Mouse (Mus musculus) kidney, embryonic 14.5 days (tissue): Measurements from ENCODE around the gene Zfp628. TPM values are rescaled to one million over a fixed set of nuclear protein-coding genes. Genes with fewer than 3 reads are reported as not detected.
"Not testable (repeated sequence)": the region's sequence is repeated elsewhere in the genome, so short reads cannot be mapped to it uniquely, and the experiment has no call there.

Experiments
- ATAC-seq: fragments of 200-750 bp; cut with Nextera tagmentation; 2 replicates; pipeline ENCODE4 v1.8.0; 2017; ENCODE audit warnings: moderate number of reproducible peaks, mild to moderate bottlenecking, moderate TSS enrichment, moderate library complexity; ENCODE audit not compliant: low FRiP score, low TSS enrichment
- H3K27ac ChIP-seq: fragments of 300-500 bp; sonication (generic); 2 replicates; pipeline ENCODE4 v1.5.1; 2014; ENCODE audit warnings: low read depth, mild to moderate bottlenecking, low read length, moderate library complexity, mixed read lengths
- H3K27me3 ChIP-seq: fragments of 300-500 bp; sonication (generic); 2 replicates; pipeline ENCODE4 v1.6.1; 2014; ENCODE audit warnings: mild to moderate bottlenecking, low read length; ENCODE audit not compliant: control insufficient read depth, insufficient read depth
- H3K36me3 ChIP-seq: fragments of 300-500 bp; sonication (generic); 2 replicates; pipeline ENCODE4 v1.6.1; 2014; ENCODE audit warnings: low read length, mixed read lengths; ENCODE audit not compliant: control insufficient read depth, insufficient read depth
- H3K4me1 ChIP-seq: fragments of 300-500 bp; sonication (generic); 2 replicates; pipeline ENCODE4 v1.6.1; 2014; ENCODE audit warnings: low read length, mixed read lengths; ENCODE audit not compliant: control insufficient read depth, insufficient read depth
- H3K4me2 ChIP-seq: fragments of 300-500 bp; sonication (generic); replicated peaks from 2 replicates; pipeline ENCODE4 v1.6.1; 2014; ENCODE audit warnings: low read depth, mild to moderate bottlenecking, low read length
- H3K4me3 ChIP-seq: fragments of 300-500 bp; sonication (generic); 2 replicates; pipeline ENCODE4 v1.5.1; 2014; ENCODE audit warnings: mild to moderate bottlenecking, low read length
- H3K9ac ChIP-seq: fragments of 300-500 bp; sonication (generic); 2 replicates; pipeline ENCODE4 v1.6.1; 2014; ENCODE audit warnings: low read depth, mild to moderate bottlenecking, low read length, moderate library complexity
- H3K9me3 ChIP-seq: fragments of 300-500 bp; sonication (generic); 2 replicates; pipeline ENCODE4 v1.6.1; 2016; ENCODE audit warnings: low read length; ENCODE audit not compliant: control insufficient read depth
- WGBS: fragments of 180-500 bp; shearing (Covaris S2); extraction: QIAGEN DNeasy Blood & Tissue Kit; methylation state at CpG from one replicate; pipeline ENCODE4 v1.1.7; 2014; 5-methylcytosine and 5-hydroxymethylcytosine counted together
- polyA plus RNA-seq: library from polyadenylated mRNA; unstranded; fragments of >200 nt; fragmentation: Nextera tagmentation; extraction: Ambion mirVana; gene quantifications from 2 replicates; pipeline ENCODE4 v1.2.1, GENCODE M21; 2014

The Zfp628 gene
- polyA plus RNA-seq: 4.5 and 5.2 TPM in 2 replicates

DNA sequence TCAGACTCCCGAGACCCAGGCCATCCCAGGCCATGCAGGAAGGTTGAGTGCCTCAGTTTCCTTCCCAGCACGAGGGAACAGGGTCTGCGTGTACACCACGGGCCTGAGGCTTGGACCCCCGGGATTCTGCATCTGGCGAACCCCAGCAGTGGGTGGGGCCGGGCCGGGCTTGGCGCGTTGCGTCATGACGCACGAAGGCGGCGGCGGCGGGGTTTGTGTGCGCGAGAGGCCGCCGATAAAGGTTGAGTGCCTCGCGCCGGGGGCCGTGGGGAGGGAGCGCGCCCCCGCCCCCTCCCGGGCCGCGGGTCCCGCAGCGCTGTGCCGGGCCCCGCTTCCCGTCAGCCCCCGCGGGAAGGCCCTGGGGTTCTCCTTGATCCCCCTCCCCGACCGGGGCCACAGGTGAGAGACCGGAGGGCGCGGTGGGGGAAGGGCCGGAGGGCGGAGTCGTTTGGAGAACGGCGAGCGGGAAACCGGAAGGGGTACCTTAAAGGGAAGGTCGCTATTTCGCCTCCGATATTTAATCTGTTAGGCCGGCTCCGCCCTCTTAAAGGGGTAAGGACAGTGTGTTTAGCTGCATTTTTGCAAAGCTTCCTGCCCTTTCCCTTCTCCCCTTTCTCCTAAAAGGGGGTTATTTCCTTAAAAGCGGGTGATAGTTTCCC is at the start of gene Zfp628:
Zfp628 (plus strand) TSS at position 211 of the 659 bp plus-strand sequence.
- Histone ChIP-seq H3K27ac (peak within 1 kb of the TSS; percentile 98), H3K4me1 (peaks cover 17% of the 10 kb centered on the region), H3K4me3 (peak within 1 kb of the TSS; percentile 60), H3K4me2 (peak within 1 kb of the TSS; percentile 70), H3K9me3 (no peaks in the 10 kb centered on the region), H3K9ac (peak within 1 kb of the TSS; percentile 95), H3K36me3 (peaks cover 23% of the 10 kb centered on the region), H3K27me3 (no peaks in the 10 kb centered on the region)
- under 1% methylated on average over 53 of the region's 56 CpGs for WGBS
- ATAC-seq: peak; percentile 86

DNA sequence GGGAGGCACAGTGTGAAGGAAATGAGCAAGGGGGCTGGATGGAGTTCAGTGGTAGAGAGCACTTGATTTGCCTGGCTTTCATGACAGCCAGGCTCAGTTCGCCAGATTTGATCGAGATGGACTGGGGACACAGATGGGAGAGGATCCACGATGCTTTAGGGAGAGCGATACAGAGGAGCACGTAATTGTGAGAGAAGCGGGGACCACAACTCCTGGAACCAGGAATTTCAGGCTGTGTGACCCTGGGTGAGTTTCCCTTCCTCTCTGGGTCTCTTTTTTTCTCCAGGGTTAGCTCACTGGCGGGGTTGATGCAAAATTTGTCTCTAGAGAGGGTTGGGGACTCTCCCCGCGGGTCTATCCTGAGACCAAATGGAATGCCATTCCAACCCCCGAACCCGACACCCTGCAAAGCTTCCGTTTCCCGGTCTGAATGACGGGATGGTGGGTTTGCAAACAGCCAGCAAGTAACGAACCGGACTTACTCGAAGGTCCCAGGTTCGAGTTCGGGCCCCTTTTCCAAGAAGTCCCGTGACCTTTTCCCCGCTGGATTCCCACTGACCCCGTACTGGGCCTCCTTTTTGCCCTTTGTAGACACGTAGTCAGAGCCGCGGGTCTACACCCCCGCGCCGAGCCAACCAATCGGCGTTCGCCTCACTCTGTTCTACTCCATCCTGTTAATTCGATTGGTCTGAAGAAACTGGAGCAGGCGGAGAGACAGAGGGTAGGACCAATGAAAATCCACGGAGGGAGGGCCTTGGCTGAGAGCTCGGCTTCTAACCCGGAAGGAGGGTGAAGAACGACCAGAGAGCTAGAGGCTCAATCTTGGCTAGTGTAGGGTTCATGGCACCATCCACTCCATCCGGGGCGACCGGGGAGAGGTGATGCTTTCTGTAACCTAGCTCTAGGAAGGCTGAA is 49.2 kb upstream of the Zfp628 start:
- Histone ChIP-seq H3K4me3 (peak overlapping the region; percentile 50), H3K4me1 (no peaks in the 10 kb centered on the region), H3K9me3 (no peaks in the 10 kb centered on the region), H3K27me3 (no peaks in the 10 kb centered on the region), H3K36me3 (no peaks in the 10 kb centered on the region), H3K27ac (no peak overlapping the region; the same call in 1 of the 2 replicates), H3K4me2 (peak overlapping the region; percentile 46), H3K9ac (peak overlapping the region; percentile 58)
- WGBS: 6% methylated on average over 40 of the region's 40 CpGs
- peak; percentile 100 for ATAC-seq

DNA sequence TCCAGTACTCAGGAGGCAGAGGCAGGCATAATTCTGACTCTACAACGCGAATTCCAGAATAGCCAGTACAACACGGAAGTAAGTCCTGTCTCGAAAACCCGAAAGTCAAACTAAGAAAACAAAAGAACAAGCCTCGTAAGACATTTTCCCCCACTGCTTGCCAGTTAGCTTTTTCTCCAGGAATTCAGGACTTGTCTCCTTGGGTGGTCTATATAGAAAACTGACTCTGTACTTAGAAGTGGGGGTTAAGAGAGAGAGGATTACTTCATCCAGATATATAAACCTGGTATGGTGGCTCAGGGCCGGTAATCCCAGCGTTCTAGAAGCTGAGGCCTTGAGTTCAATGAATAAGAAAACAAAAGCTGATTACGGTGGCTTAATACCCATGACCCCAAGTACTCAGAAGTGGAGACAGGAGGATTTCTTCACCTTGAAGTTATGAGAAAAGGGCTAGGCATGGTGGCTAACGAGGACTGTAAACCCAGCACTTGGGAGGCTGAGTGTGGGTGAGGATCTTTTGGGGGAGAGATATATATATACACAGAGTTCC is 48.3 kb upstream of the Zfp628 start:
- Histone ChIP-seq H3K4me3 (peak overlapping the region; percentile 50), H3K27me3 (no peaks in the 10 kb centered on the region), H3K4me1 (no peaks in the 10 kb centered on the region), H3K4me2 (peak overlapping the region; percentile 41), H3K9me3 (no peaks in the 10 kb centered on the region), H3K36me3 (no peaks in the 10 kb centered on the region), H3K9ac (peak overlapping the region; percentile 51; the same call in 1 of the 2 replicates), H3K27ac (no peak overlapping the region; the same call in 1 of the 2 replicates)
- ATAC-seq: no peak
- 50% methylated on average over 10 of the region's 10 CpGs for WGBS

DNA sequence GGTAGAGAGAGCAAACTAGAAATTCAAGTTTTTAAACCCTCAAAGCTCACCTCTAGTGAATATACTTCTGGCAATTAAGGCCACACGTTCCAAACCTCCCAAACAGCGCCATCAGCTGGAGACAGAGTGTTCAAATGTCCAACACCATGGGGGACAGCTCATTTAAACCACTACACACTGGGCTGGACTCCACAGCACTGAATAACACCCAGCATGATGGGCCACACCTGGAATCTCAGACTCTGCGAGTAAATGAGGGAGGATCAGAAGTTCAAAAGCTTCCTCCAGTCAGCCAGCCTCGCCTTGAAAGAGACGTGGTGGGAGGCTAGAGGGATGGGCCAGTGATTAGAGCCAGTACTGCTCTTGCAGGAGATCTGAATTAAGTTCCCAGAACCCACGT is 44.9 kb upstream of the Zfp628 start, which contains the start of gene Isoc2b:
Isoc2b (minus strand) TSS at position 126 of the 400 bp plus-strand sequence.
- H3K36me3 ChIP-seq: no peaks in the 10 kb centered on the region
- H3K4me2 ChIP-seq: no peak within 1 kb of the TSS
- H3K4me3 ChIP-seq: no peak within 1 kb of the TSS
- no peak within 1 kb of the TSS for H3K27ac ChIP-seq
- no peak for ATAC-seq
- no peaks in the 10 kb centered on the region for H3K9me3 ChIP-seq
- no peaks in the 10 kb centered on the region for H3K27me3 ChIP-seq
- H3K9ac ChIP-seq: no peak within 1 kb of the TSS
- WGBS: 44% methylated on average over 6 of the region's 6 CpGs
- H3K4me1 ChIP-seq: no peaks in the 10 kb centered on the region

DNA sequence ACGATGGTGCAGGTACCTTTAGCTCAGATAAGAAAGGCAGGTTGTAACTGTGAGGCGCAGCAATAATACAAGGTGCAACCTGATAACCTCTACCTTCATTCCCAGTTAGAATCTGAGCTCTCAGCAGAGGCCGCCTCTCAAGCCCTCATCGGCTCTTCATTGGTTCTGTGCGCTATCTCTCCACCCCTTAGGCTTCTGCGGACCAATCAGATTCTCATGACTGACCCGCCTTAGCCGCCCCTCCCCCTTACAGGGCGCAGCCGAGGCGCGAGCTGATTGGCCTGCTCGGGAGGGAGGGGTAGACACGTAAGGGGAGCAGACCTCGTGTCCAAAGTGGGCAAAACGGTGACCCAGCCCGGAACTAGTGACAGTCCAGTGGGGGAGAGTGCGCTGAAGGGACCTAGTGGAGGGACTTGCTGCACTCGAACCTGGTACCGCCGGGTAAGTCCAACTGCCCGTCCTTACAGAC is 38.2 kb upstream of the Zfp628 start, which contains the start of gene Isoc2a:
Isoc2a (plus strand) TSS at position 401 of the 469 bp plus-strand sequence.
- Histone ChIP-seq H3K4me2 (peak within 1 kb of the TSS; percentile 91), H3K4me3 (peak within 1 kb of the TSS; percentile 45), H3K9me3 (no peaks in the 10 kb centered on the region), H3K27ac (no peak within 1 kb of the TSS), H3K9ac (peak within 1 kb of the TSS; percentile 54), H3K27me3 (no peaks in the 10 kb centered on the region), H3K4me1 (peaks cover 8% of the 10 kb centered on the region; the same call in 1 of the 2 replicates), H3K36me3 (no peaks in the 10 kb centered on the region)
- peak; percentile 100 for ATAC-seq
- 0% methylated on average over 21 of the region's 22 CpGs for WGBS

DNA sequence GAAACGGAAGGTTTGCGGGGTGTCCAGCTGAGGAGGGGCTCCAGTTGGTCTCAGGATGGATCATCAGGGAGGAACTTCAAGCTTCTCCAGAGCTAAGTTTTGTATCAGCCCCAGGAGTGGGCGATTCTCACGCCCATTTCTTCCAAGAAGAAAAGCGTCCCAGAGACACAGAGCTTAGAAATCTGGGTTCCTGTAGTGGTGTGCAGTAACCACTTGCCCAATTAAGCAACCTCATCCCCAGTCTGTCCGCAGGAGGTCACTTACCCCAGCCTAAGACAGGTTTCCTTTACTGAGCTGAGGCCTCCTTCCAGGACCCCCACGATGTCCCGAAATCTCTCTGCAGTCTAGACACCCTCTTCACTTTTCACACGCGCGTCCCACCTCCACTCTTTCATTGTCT is 37.8 kb upstream of the Zfp628 start:
- Histone ChIP-seq H3K4me2 (peak overlapping the region; percentile 91), H3K9ac (peak overlapping the region; percentile 54), H3K4me1 (peaks cover 8% of the 10 kb centered on the region; the same call in 1 of the 2 replicates), H3K27ac (no peak overlapping the region), H3K9me3 (0 out of 2 replicates have a peak, but pooled peaks cover 3% of the 10 kb centered on the region), H3K4me3 (peak overlapping the region; percentile 45), H3K27me3 (no peaks in the 10 kb centered on the region), H3K36me3 (no peaks in the 10 kb centered on the region)
- WGBS: 10% methylated on average over 11 of the region's 11 CpGs
- no peak for ATAC-seq

DNA sequence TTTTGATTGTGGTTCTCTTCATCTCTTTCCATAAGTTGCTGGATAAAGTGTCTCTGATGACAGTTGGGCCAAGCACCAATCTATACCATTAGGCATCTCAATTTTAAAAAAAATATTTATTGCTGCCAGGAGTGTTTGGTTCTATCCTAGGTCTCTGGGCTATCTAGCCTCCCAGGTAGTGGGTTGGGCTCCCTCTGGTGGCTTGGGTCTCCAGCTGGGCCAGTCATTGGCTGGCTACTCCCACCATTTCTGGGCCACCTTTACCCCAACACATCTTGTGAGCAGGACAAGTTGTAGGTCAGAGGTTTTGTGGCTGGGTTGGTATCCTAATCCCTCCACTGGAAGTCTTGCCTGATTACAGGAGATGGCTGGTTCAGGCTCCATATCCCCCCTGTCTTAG is 36.8 kb upstream of the Zfp628 start:
- Histone ChIP-seq H3K27ac (no peak overlapping the region), H3K9me3 (0 out of 2 replicates have a peak, but pooled peaks cover 3% of the 10 kb centered on the region), H3K4me2 (no peak overlapping the region; the same call in 1 of the 2 replicates), H3K4me3 (no peak overlapping the region), H3K36me3 (no peaks in the 10 kb centered on the region), H3K27me3 (no peaks in the 10 kb centered on the region), H3K4me1 (peaks cover 8% of the 10 kb centered on the region; the same call in 1 of the 2 replicates), H3K9ac (no peak overlapping the region)
- no peak for ATAC-seq

DNA sequence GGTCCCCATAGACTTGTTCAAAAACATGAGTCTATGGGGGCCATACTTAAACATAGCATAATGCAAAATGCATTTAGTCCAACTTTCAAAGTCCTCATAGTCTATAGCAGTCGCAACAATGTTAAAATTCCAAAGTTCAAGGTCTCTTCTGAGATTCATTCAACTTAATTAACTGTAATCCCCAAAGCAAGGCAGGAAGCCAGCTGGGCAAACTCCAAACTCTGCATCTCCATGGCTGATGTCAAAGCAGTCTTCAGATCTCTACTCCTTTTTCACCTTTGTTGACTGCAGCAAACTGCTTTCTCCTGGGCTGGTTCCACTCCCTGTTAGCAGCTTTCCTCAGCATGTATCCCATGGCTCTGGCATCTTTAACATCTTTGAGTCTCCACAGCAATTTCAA is 36.0 kb upstream of the Zfp628 start:
- H3K9me3 ChIP-seq, H3K27me3 ChIP-seq, H3K4me1 ChIP-seq, ATAC-seq, H3K27ac ChIP-seq, H3K36me3 ChIP-seq, H3K4me3 ChIP-seq, H3K9ac ChIP-seq, H3K4me2 ChIP-seq: not testable (repeated sequence)
- WGBS: 82% methylated on average over 1 of the region's 1 CpGs
